Mouse (Mus musculus) megakaryocyte, embryonic 14.5 days (primary cell): Measurements from ENCODE around the gene Gucy2d. TPM values are rescaled to one million over a fixed set of nuclear protein-coding genes. Genes with fewer than 3 reads are reported as not detected.

Experiments used
- H3K27me3 ChIP-seq: replicated peaks from 2 replicates; pipeline ENCODE3; 2012; ENCODE audit warnings: inconsistent platforms
- H3K36me3 ChIP-seq: replicated peaks from 2 replicates; pipeline ENCODE3; 2012; ENCODE audit warnings: low read length, inconsistent platforms, mixed read lengths
- H3K4me1 ChIP-seq: 2 replicates; pipeline ENCODE4 v1.6.1; 2012; ENCODE audit warnings: inconsistent platforms
- H3K4me3 ChIP-seq: replicated peaks from 2 replicates; pipeline ENCODE3; 2012; ENCODE audit warnings: moderate library complexity, mild to moderate bottlenecking, inconsistent platforms
- H3K9me3 ChIP-seq: 2 replicates; pipeline ENCODE4 v1.6.1; 2012; ENCODE audit warnings: inconsistent platforms
- FLI1 ChIP-seq: IDR thresholded peaks from 2 replicates; pipeline ENCODE4 v1.6.1; 2012; ENCODE audit warnings: low read length, inconsistent platforms, mixed read lengths
- GATA1 ChIP-seq: IDR thresholded peaks from 3 replicates; pipeline ENCODE4 v1.6.1; 2012; ENCODE audit warnings: mixed read lengths, low read length, inconsistent platforms, borderline replicate concordance
- polyA plus RNA-seq: library from polyadenylated mRNA; stranded (reverse); fragments of >175 nt; gene quantifications from 2 replicates; pipeline ENCODE4 v1.2.3, GENCODE M21; 2012; ENCODE audit warnings: low replicate concordance; ENCODE audit not compliant: insufficient read depth

Gene Gucy2d
- polyA plus RNA-seq, 1 experiment, result not detected

DNA sequence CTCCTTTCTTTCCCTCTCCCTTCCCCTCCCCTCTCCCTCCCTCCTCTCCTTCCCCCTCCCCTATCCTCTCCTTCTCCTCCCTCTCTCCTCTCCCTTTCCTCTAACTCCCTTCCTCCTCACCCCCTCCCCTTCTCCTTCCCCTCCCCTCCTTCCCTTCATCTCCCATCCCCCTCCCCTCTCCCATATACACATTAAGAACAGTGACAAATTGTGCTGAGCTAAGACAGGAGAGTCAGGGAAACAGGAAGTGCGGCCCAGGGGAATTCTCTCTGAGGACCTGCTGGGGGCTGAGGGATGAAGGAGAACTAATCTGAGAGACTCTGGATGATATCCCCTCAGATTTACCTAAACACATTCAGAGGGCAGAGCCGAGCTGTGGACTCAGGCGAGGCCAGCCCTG is 65.4 kb downstream of the Gucy2d start:
- H3K4me3 ChIP-seq, result no peak overlapping the region
- TF ChIP-seq GATA1 (no peak), FLI1 (no peak)
- H3K9me3 ChIP-seq, result no peaks in the 10 kb centered on the region

DNA sequence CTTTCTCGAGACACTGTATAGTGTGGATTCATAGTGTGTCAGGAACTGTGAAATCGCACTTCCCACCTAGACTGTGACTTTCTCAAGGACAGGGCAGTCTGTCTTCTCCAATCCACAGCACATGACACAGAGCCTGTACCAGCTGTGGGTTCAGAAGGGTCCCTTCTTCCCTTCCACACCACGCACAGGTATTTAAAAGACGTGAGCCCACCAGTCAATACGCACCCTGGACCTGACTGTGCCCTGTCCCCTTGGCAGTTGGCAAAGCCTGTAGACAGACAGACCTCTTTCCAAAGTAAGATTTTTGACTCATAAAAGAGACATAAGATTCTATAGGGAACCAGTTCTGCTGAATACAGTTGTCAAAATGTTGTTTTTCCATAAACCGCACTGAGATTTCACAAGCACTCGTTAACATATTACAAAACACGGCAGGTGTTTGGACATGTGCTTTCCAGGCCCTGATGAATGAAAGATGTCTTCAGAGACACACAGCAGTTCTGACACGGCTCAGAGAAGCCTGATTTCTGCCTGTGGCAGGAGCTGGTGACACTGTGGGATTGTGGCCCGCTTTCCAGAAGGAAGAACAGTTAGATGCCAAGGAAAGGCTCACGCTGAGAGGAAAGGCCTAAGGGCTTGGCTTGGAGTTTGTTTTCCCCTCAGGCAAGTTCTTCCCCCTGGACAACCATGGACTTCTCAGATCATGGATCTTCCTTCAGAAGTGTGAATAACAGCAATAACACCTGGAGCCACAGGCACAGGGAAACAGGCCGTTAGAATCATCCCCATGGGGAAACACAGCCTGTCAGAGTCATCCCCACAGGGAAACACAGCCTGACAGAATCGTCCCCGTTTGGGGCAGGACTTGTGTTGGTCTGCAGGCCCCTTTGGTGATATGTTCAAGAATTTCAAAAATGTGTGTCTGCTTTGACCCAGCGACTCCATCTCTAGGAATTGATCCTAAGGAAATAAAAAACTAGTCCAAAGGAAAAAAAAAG is 71.0 kb downstream of the Gucy2d start:
- H3K4me3 ChIP-seq, result no peak overlapping the region
- TF ChIP-seq GATA1, result no peak
- no peak for TF ChIP-seq FLI1
- H3K36me3 ChIP-seq, result peaks cover 29% of the 10 kb centered on the region
- peaks cover 9% of the 10 kb centered on the region for H3K9me3 ChIP-seq
- peaks cover 27% of the 10 kb centered on the region for H3K4me1 ChIP-seq
- no peaks in the 10 kb centered on the region for H3K27me3 ChIP-seq

More for the DNA sequence above, 65.4 kb downstream of the Gucy2d start:
- peaks cover 18% of the 10 kb centered on the region for H3K27me3 ChIP-seq
- peaks cover 27% of the 10 kb centered on the region for H3K36me3 ChIP-seq
- H3K4me1 ChIP-seq, result peaks cover 58% of the 10 kb centered on the region

DNA sequence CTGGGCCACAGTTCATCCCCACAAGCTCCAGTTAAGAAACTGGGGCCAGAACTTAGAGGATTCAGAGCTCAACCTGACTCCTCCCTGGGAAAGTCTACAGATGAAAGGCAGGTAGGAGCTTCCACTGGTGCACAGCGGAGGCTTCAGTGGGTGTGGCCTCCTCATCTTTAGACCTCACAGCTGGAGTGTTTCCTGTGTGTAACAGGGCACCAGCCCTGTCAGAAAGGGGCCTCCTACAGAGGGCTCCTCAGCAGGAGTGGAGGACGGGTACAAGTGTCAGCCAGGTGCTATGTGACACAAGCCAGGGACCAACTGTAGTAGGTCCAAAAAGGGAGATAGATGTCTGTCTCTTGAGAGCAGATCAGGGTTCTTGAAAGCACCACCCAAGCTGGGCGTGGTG is 73.0 kb downstream of the Gucy2d start:
- TF ChIP-seq FLI1, result no peak
- no peak for TF ChIP-seq GATA1

DNA sequence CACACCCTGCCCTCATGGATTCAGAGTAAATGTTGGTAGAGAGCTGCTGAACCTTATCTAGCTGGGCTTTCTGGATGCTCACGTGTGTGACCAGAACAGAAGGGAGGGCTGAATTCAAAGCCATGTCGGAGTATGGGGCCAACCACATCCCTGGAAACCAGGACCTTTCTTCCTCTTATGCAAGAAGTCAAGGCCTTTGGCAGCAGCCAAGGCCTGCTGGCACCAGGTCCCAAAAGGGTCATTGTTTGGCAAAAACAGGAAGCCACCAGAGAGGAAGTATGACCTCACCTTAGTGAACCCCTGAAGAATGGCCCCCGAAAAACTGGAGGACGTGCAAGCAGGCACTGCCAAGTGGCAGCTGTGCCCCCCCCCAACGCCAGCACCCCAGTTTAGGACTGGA is 82.4 kb downstream of the Gucy2d start:
- peak overlapping the region; percentile 67 for H3K4me3 ChIP-seq
- no peaks in the 10 kb centered on the region for H3K36me3 ChIP-seq
- no peak for TF ChIP-seq FLI1
- peak; percentile 59; the same call in 1 of the 3 replicates for TF ChIP-seq GATA1
- H3K4me1 ChIP-seq, result peaks cover 77% of the 10 kb centered on the region
- no peaks in the 10 kb centered on the region for H3K9me3 ChIP-seq
- H3K27me3 ChIP-seq, result peaks cover 37% of the 10 kb centered on the region

More for the DNA sequence above, 73.0 kb downstream of the Gucy2d start:
- H3K4me3 ChIP-seq, result no peak overlapping the region
- peaks cover 9% of the 10 kb centered on the region for H3K9me3 ChIP-seq
- H3K27me3 ChIP-seq, result no peaks in the 10 kb centered on the region
- H3K4me1 ChIP-seq, result peaks cover 36% of the 10 kb centered on the region
- peaks cover 29% of the 10 kb centered on the region for H3K36me3 ChIP-seq

DNA sequence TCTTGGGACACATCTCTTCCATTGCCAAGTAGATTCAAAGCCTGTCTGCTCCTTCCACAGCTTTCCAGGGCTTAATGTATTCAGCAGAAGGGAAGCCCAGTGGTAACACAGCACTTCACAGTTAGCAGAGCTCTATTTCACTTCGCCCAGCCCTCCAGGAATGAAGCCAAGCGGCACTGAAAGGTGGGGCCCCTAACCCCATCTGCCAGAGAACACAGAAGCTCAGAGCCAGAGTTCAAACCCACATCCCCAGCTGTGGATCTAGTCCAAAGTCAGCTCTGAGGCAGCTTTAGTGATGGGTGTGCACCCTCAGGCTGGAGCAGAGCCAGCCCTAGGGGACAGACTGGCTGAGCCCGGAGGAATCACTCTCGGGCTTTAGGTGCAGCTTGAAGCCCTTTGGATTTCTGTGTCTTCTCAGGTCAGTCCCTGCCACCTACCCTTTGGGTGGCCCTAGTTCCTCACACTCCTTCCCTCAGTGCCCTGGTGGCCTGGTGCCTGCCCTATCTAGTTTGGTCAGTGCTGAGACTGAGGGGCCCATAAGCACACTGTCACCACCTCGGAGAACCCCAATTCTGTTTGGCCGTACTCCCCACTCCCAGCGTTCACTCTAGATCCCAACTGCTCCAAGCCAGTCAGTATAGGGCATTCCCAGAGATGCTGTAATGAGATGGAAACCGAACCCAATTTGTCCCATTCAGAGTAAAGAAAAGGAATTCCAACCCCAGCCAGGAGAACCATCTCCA is 83.0 kb downstream of the Gucy2d start:
- H3K4me1 ChIP-seq, result peaks cover 73% of the 10 kb centered on the region
- no peak overlapping the region for H3K4me3 ChIP-seq
- peaks cover 37% of the 10 kb centered on the region for H3K27me3 ChIP-seq
- TF ChIP-seq GATA1, result no peak
- no peak for TF ChIP-seq FLI1
- no peaks in the 10 kb centered on the region for H3K36me3 ChIP-seq
- H3K9me3 ChIP-seq, result no peaks in the 10 kb centered on the region

DNA sequence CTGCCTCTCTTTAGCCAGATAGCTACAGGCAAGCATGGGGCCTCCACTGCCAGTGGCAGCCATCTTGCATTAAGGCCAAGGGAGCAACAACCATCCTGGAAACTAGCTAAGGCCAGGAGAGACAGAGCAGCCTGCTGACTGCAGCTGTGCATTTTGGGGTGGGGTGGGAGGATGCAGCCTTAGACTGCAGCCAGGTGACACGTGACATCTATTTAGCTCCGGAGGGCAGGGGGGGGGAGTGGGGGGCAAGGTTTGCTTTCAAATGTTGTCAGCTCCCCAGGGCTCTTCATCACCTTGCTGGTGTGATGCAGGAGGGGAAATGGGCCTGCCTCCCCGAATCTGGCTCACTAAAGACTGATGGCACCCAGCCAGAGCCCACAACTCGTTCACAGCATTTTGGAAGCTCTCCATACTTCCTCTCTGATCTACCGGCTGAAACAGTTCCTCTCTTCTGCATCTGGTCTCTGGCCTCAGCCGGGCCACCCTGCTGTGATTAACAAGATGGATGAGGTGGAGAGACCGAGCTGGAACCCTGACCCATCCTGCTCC is 83.7 kb downstream of the Gucy2d start:
- no peaks in the 10 kb centered on the region for H3K36me3 ChIP-seq
- TF ChIP-seq FLI1, result no peak
- TF ChIP-seq GATA1, result no peak
- peaks cover 35% of the 10 kb centered on the region for H3K27me3 ChIP-seq
- peak overlapping the region; percentile 18 for H3K4me3 ChIP-seq
- H3K9me3 ChIP-seq, result no peaks in the 10 kb centered on the region
- H3K4me1 ChIP-seq, result peaks cover 66% of the 10 kb centered on the region

DNA sequence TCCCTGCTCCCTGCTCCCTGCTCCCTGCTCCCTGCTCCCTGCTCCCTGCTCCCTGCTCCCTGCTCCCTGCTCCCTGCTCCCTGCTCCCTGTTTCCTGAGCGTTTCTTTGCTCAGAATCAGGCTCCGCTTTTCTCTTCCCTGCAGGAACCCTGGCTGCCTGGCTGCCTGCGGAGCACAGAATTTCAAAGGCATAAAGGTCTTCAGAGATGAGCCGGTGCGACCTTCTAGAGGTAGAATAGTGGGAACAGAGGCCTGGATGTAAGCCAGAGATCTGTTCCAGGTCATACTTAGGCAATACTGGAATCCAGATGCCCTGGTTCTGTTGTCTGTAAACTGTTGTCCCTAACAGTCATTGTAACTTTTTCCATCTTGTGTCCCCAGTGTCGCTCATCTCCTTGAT is 84.2 kb downstream of the Gucy2d start:
- no peak overlapping the region for H3K4me3 ChIP-seq
- no peak for TF ChIP-seq GATA1
- TF ChIP-seq FLI1, result no peak
- peaks cover 36% of the 10 kb centered on the region for H3K27me3 ChIP-seq
- no peaks in the 10 kb centered on the region for H3K9me3 ChIP-seq
- H3K36me3 ChIP-seq, result no peaks in the 10 kb centered on the region
- peaks cover 61% of the 10 kb centered on the region for H3K4me1 ChIP-seq

DNA sequence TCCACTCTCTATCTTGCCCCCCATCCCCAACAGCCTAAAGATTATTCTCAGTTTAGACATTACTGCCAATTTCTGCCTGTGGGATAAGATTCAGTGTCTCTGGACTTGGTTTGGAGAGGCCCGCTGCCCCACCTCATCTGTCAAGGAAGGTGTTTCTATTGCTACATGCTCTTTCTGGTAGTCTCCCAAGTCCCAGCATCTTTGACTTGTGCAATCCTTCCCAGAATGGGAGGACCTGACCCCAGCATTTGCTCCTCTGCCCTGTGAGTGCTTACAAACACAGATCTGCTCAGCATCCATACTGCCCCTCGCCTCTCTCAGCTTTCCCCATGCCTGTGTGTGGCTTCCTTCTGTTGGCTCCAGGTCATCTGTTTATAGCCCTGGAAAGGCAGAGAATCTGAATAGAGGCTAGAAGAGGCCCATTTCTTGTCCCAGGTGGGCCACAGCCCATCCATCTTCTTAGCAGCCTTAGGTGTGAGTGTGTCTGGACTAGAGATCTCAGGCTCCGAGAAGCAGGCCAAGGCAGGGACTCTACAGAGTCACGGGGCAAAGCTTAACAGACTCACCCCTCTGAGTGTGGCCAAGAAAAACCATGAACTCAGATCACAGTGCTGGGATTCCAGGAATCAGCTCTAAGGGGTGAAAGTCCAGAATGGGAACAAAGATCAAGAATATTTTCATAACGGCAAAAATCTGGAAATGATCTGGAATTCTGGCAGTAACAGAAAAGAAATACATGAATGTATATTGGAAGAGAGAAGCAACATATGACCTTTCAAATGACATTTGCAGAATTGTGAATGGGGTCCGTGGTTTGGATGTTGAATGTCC is 84.9 kb downstream of the Gucy2d start:
- Histone ChIP-seq H3K27me3 (peaks cover 33% of the 10 kb centered on the region), H3K36me3 (no peaks in the 10 kb centered on the region), H3K9me3 (no peaks in the 10 kb centered on the region), H3K4me1 (peaks cover 54% of the 10 kb centered on the region), H3K4me3 (no peak overlapping the region)
- TF ChIP-seq GATA1 (no peak), FLI1 (no peak)

Other genes with a start within 250 kb of the Gucy2d start
- gene B3gnt6, start 240.9 kb upstream of the Gucy2d start, polyA plus RNA-seq, result not detected in 2 replicates
- gene Acer3, start 119.2 kb upstream of the Gucy2d start, polyA plus RNA-seq, result 1.2 TPM in 1 of 2 replicates, not detected in the other
- gene Tsku, start 79.1 kb upstream of the Gucy2d start, polyA plus RNA-seq, result 1.2 TPM in 1 of 2 replicates, not detected in the other
- 28.6 and 53.0 TPM in 2 replicates for gene Lrrc32, start 48.9 kb downstream of the Gucy2d start, polyA plus RNA-seq
- 2.4 and 2.9 TPM in 2 replicates for gene Emsy, start 216.4 kb downstream of the Gucy2d start, polyA plus RNA-seq